Mouse (Mus musculus) CH12.LX (cell line): ENCODE data around the gene Tmem59l. TPM values are rescaled to one million over a fixed set of nuclear protein-coding genes. Genes with fewer than 3 reads are reported as not detected.

Experiments used
- DNase-seq: peaks from one replicate; pipeline ENCODE4 v3.0.0-alpha.2; 2013; ENCODE audit errors: extremely low read depth
- H3K27ac ChIP-seq: 2 replicates; pipeline ENCODE4 v1.5.1; 2012; ENCODE audit warnings: low read depth, mild to moderate bottlenecking, control low read depth, moderate library complexity; ENCODE audit not compliant: insufficient read depth
- H3K27me3 ChIP-seq: replicated peaks from 2 replicates; pipeline ENCODE3; 2012; ENCODE audit warnings: inconsistent platforms
- H3K36me3 ChIP-seq, 2 experiments: replicated peaks in 1 of 2; 2 replicates each; pipeline versions ENCODE3 to v1.6.1; 2012; ENCODE audit warnings: inconsistent platforms in 1 of 2, low read length in 1 of 2, mild to moderate bottlenecking in 1 of 2, mixed read lengths in 1 of 2, moderate library complexity in 1 of 2; ENCODE audit not compliant: control insufficient read depth in 1 of 2, insufficient read depth in 1 of 2
- H3K4me1 ChIP-seq, 2 experiments: 2 replicates each; pipeline ENCODE4 v1.6.1; 2012; ENCODE audit warnings: inconsistent platforms in 1 of 2, moderate library complexity in 1 of 2; ENCODE audit not compliant: insufficient read depth in 2 of 2, control insufficient read depth in 1 of 2
- H3K4me2 ChIP-seq: 2 replicates; pipeline ENCODE4 v1.6.1; 2012; ENCODE audit warnings: low read depth, mild to moderate bottlenecking, control low read depth; ENCODE audit not compliant: poor library complexity, insufficient read depth, severe bottlenecking
- H3K4me3 ChIP-seq, 3 experiments: fragments of 150-350 bp in 1 of 3; sonication (generic) in 1 of 3; replicated peaks in 1 of 3; 2 replicates each; pipeline versions ENCODE3 to v1.5.1; 2011 to 2012; ENCODE audit warnings: low read depth in 2 of 3, low read length in 2 of 3, mild to moderate bottlenecking in 2 of 3, moderate library complexity in 2 of 3, control low read depth in 1 of 3, improper control_type of control experiment in 1 of 3, inconsistent platforms in 1 of 3, mixed read lengths in 1 of 3; ENCODE audit not compliant: poor library complexity in 1 of 3
- H3K79me2 ChIP-seq: replicated peaks from 2 replicates; pipeline ENCODE4 v1.6.1; 2012; ENCODE audit warnings: mild to moderate bottlenecking, moderate library complexity; ENCODE audit not compliant: control insufficient read depth, poor library complexity, insufficient read depth, severe bottlenecking; ENCODE audit errors: extremely low read depth
- H3K9ac ChIP-seq: 2 replicates; pipeline ENCODE4 v1.6.1; 2012; ENCODE audit warnings: low read depth, mild to moderate bottlenecking, control low read depth, moderate library complexity; ENCODE audit not compliant: insufficient read depth
- H3K9me3 ChIP-seq: replicated peaks from 2 replicates; pipeline ENCODE3; 2012; ENCODE audit warnings: low read length, inconsistent platforms, mixed read lengths
- BHLHE40 ChIP-seq: IDR thresholded peaks from 2 replicates; pipeline ENCODE4 v1.6.1; 2011; ENCODE audit warnings: mild to moderate bottlenecking, low read depth, low read length, improper control_type of control experiment
- CHD1 ChIP-seq: IDR thresholded peaks from 2 replicates; pipeline ENCODE4 v1.6.1; 2012; ENCODE audit warnings: low read depth, low read length, improper control_type of control experiment, inconsistent platforms
- CTCF ChIP-seq, 2 experiments: IDR thresholded peaks in 1 of 2; conservative IDR thresholded peaks in 1 of 2; 2 replicates each; pipeline ENCODE4 v1.5.1; 2011 to 2012; ENCODE audit warnings: low read depth in 2 of 2, low read length in 2 of 2, improper control_type of control experiment in 1 of 2, inconsistent platforms in 1 of 2, mild to moderate bottlenecking in 1 of 2, moderate library complexity in 1 of 2
- ELF1 ChIP-seq: IDR thresholded peaks from 2 replicates; pipeline ENCODE4 v1.6.1; 2014; ENCODE audit warnings: low read depth, mild to moderate bottlenecking, inconsistent platforms, low read length, improper control_type of control experiment
- EP300 ChIP-seq: IDR thresholded peaks from 2 replicates; pipeline ENCODE4 v1.6.1; 2011; ENCODE audit warnings: low read length, improper control_type of control experiment
- HCFC1 ChIP-seq: IDR thresholded peaks from 2 replicates; pipeline ENCODE4 v1.6.1; 2012; ENCODE audit warnings: low read depth, mild to moderate bottlenecking, inconsistent platforms, low read length, improper control_type of control experiment
- IRF4 ChIP-seq: IDR thresholded peaks from 2 replicates; pipeline ENCODE4 v1.6.1; 2014; ENCODE audit warnings: low read depth, mild to moderate bottlenecking, inconsistent platforms, low read length, improper control_type of control experiment
- JUND ChIP-seq: conservative IDR thresholded peaks from 2 replicates; pipeline ENCODE4 v1.6.1; 2011; ENCODE audit warnings: low read depth, low read length, improper control_type of control experiment
- KAT2A ChIP-seq: IDR thresholded peaks from 2 replicates; pipeline ENCODE4 v1.6.1; 2012; ENCODE audit warnings: low read length, improper control_type of control experiment, inconsistent platforms; ENCODE audit not compliant: insufficient replicate concordance
- MAZ ChIP-seq: IDR thresholded peaks from 2 replicates; pipeline ENCODE4 v1.6.1; 2012; ENCODE audit warnings: low read depth, mild to moderate bottlenecking, inconsistent platforms, low read length, improper control_type of control experiment, moderate library complexity
- MXI1 ChIP-seq: IDR thresholded peaks from 2 replicates; pipeline ENCODE4 v1.6.1; 2011; ENCODE audit warnings: mild to moderate bottlenecking, low read depth, low read length, improper control_type of control experiment
- NELFE ChIP-seq: IDR thresholded peaks from 2 replicates; pipeline ENCODE4 v1.6.1; 2011; ENCODE audit warnings: low read depth, low read length, improper control_type of control experiment
- POLR2AphosphoS2 ChIP-seq: IDR thresholded peaks from 2 replicates; pipeline ENCODE4 v1.6.1; 2011; ENCODE audit warnings: low read depth, low read length, improper control_type of control experiment
- RAD21 ChIP-seq: IDR thresholded peaks from 2 replicates; pipeline ENCODE4 v1.6.1; 2011; ENCODE audit warnings: low read depth, mild to moderate bottlenecking, low read length, improper control_type of control experiment, moderate library complexity
- SIN3A ChIP-seq: IDR thresholded peaks from 2 replicates; pipeline ENCODE4 v1.6.1; 2012; ENCODE audit warnings: low read length, improper control_type of control experiment, inconsistent platforms
- ZKSCAN1 ChIP-seq: IDR thresholded peaks from 2 replicates; pipeline ENCODE4 v1.6.1; 2012; ENCODE audit warnings: low read depth, inconsistent platforms, low read length, improper control_type of control experiment, borderline replicate concordance
- dilution Hi-C: fragments of 300-500 bp; cut with MboI; formaldehyde crosslinking; loops from 2 replicates; pipeline ENCODE4 v1.14.3; 2020; ENCODE audit warnings: low sequenced_read_pairs; ENCODE audit not compliant: extremely low pct_unique_long_range_greater_than_20kb, extremely low pct_ligation_motif_present
- in situ Hi-C: fragments of 300-500 bp; cut with MboI; formaldehyde crosslinking; loops from 3 replicates; pipeline ENCODE4 v1.14.3; 2019; ENCODE audit warnings: low sequenced_read_pairs, low pct_ligation_motif_present, low pct_unique_long_range_greater_than_20kb, mixed read lengths
- polyA plus RNA-seq: library from polyadenylated mRNA; unstranded; fragments of >175 nt; gene quantifications from 2 replicates; pipeline ENCODE4 v1.2.1, GENCODE M21; 2012; ENCODE audit warnings: low read depth; ENCODE audit not compliant: insufficient read length
- total RNA-seq, 2 experiments: library from RNA; depleted of rRNA; stranded (reverse); fragments of 300-350 nt in 1 of 2; fragments of >200 nt in 1 of 2; gene quantifications; 2 replicates each; pipeline ENCODE4 v1.2.3; 2012 to 2014

Gene Tmem59l
- total and polyA plus RNA-seq, 3 experiments, result not detected

- TF ChIP-seq ZKSCAN1, result no peak
- TF ChIP-seq KAT2A, result peak; percentile 88; the same call in 1 of the 2 replicates
- no peak; the same call in 1 of the 2 replicates for TF ChIP-seq JUND
- TF ChIP-seq RAD21, result peak; percentile 13
- TF ChIP-seq IRF4, result peak; percentile 80
- TF ChIP-seq MXI1, result peak; percentile 95
- TF ChIP-seq CTCF (conservative IDR thresholded peaks at IDR 0.05 in 1 of 2, IDR thresholded peaks at IDR 0.05 in 1 of 2; ENCODE audit: low read depth in 2 of 2, low read length in 2 of 2), result peak in 1 of 2 experiments; percentile 83; a peak in 2 of 4 replicates
- TF ChIP-seq ELF1, result peak; percentile 99
- TF ChIP-seq POLR2AphosphoS2, result no peak
Measured at GRCm38 (mm10) chr8:70522592-70523403, 35.6 kb upstream of the Tmem59l start (continued).

- dilution Hi-C loops, result no loop called here
- Histone ChIP-seq H3K27me3 (no peaks in the 10 kb centered on the region), H3K79me2 (no peaks in the 10 kb centered on the region; the same call in 1 of the 2 replicates), H3K36me3 (peaks cover 27 to 55% of the 10 kb centered on the region in 2 experiments), H3K4me2 (no peak overlapping the region), H3K4me1 (peaks cover 2 to 21% of the 10 kb centered on the region in 2 experiments; a peak in 2 of 4 replicates), H3K9ac (no peak overlapping the region), H3K27ac (no peak overlapping the region), H3K4me3 (no peak overlapping the region), H3K9me3 (no peaks in the 10 kb centered on the region)
- in situ Hi-C loops, result no loop called here
- DNase-seq, result no peak
- no peak for TF ChIP-seq HCFC1
Measured at GRCm38 (mm10) chr8:70519606-70520005, 32.4 kb upstream of the Tmem59l start.

- no peak for DNase-seq
- in situ Hi-C loops, result no loop called here
- Histone ChIP-seq H3K4me3 (no peak overlapping the region), H3K27me3 (no peaks in the 10 kb centered on the region), H3K36me3 (peaks cover 31 to 61% of the 10 kb centered on the region in 2 experiments), H3K4me1 (peaks cover 2 to 23% of the 10 kb centered on the region in 2 experiments; a peak in 2 of 4 replicates), H3K9me3 (no peaks in the 10 kb centered on the region), H3K27ac (no peak overlapping the region), H3K4me2 (no peak overlapping the region), H3K79me2 (no peaks in the 10 kb centered on the region; the same call in none of the 2 replicates), H3K9ac (no peak overlapping the region)
- dilution Hi-C loops, result no loop called here
- TF ChIP-seq SIN3A (no peak), EP300 (no peak), NELFE (no peak), BHLHE40 (no peak), MAZ (no peak), CHD1 (no peak)
Measured at GRCm38 (mm10) chr8:70519043-70519442, 31.9 kb upstream of the Tmem59l start.
